Mouse (Mus musculus) small intestine, adult 2 months (tissue): ENCODE measurements at regions not wholly inside any gene's neighbourhood (a gene's known extent, or its start where the extent isn't known, plus 50 kb on each side); places are given as distances from the start of the nearest gene placed in this dataset.

Experiments used
- H3K27ac ChIP-seq: fragments of 200-500 bp; 2 replicates; pipeline ENCODE4 v1.5.1; 2012; ENCODE audit warnings: low read depth, low read length, control low read depth, inconsistent platforms; ENCODE audit not compliant: insufficient read depth
- H3K27me3 ChIP-seq: fragments of 200-500 bp; 2 replicates; pipeline ENCODE4 v1.6.1; 2012; ENCODE audit warnings: mild to moderate bottlenecking, moderate library complexity, low read length, inconsistent platforms; ENCODE audit not compliant: control insufficient read depth, insufficient read depth
- H3K36me3 ChIP-seq: fragments of 200-500 bp; 2 replicates; pipeline ENCODE4 v1.6.1; 2012; ENCODE audit warnings: mild to moderate bottlenecking, low read length, control low read depth, inconsistent platforms; ENCODE audit not compliant: control insufficient read depth, insufficient read depth
- H3K4me1 ChIP-seq: fragments of 200-500 bp; 2 replicates; pipeline ENCODE4 v1.6.1; 2012; ENCODE audit warnings: low read length, inconsistent platforms, mixed read lengths; ENCODE audit not compliant: control insufficient read depth, insufficient read depth, insufficient read length
- H3K4me3 ChIP-seq: fragments of 200-500 bp; 2 replicates; pipeline ENCODE4 v1.5.1; 2012; ENCODE audit warnings: low read depth, mild to moderate bottlenecking, control low read depth, inconsistent platforms, low read length, moderate library complexity
- CTCF ChIP-seq: fragments of 200-500 bp; IDR thresholded peaks from 2 replicates; pipeline ENCODE4 v1.5.1; 2012; ENCODE audit warnings: low read depth, mild to moderate bottlenecking, control low read depth, inconsistent platforms, low read length, moderate library complexity, mixed read lengths; ENCODE audit not compliant: insufficient replicate concordance, insufficient read length; ENCODE audit errors: extremely low read depth
- POLR2A ChIP-seq: fragments of 200-500 bp; IDR thresholded peaks from 2 replicates; pipeline ENCODE4 v1.6.1; 2012; ENCODE audit warnings: low read depth, mild to moderate bottlenecking, control low read depth, inconsistent platforms, low read length, moderate library complexity
- WGBS: fragments of 180-500 bp; shearing (Covaris S2); methylation state at CpG from one replicate; pipeline ENCODE4 v1.1.7; 2018; 5-methylcytosine and 5-hydroxymethylcytosine counted together

GRCm38 (mm10) chr9:17567784-17568518 is 724.0 kb upstream of the Chordc1 start:
- WGBS = 67% methylated on average over 3 of the region's 3 CpGs
- H3K27me3 ChIP-seq = no peaks in the 10 kb centered on the region
- TF ChIP-seq POLR2A (no peak), CTCF (no peak)
- no peak overlapping the region for H3K4me3 ChIP-seq
- H3K27ac ChIP-seq = no peak overlapping the region
- no peaks in the 10 kb centered on the region for H3K4me1 ChIP-seq
- no peaks in the 10 kb centered on the region for H3K36me3 ChIP-seq

GRCm38 (mm10) chr9:17587558-17587957 is 704.4 kb upstream of the Chordc1 start:
- Histone ChIP-seq H3K27me3 (no peaks in the 10 kb centered on the region), H3K4me3 (no peak overlapping the region), H3K27ac (no peak overlapping the region), H3K4me1 (no peaks in the 10 kb centered on the region), H3K36me3 (no peaks in the 10 kb centered on the region)
- 82% methylated on average over 2 of the region's 2 CpGs for WGBS
- TF ChIP-seq POLR2A (no peak), CTCF (no peak)

GRCm38 (mm10) chr9:17587968-17588550 is 703.9 kb upstream of the Chordc1 start:
- no peak overlapping the region for H3K27ac ChIP-seq
- TF ChIP-seq POLR2A (no peak), CTCF (no peak)
- no peaks in the 10 kb centered on the region for H3K36me3 ChIP-seq
- no peaks in the 10 kb centered on the region for H3K4me1 ChIP-seq
- 50% methylated on average over 2 of the region's 2 CpGs for WGBS
- H3K27me3 ChIP-seq = no peaks in the 10 kb centered on the region
- H3K4me3 ChIP-seq = no peak overlapping the region

DNA sequence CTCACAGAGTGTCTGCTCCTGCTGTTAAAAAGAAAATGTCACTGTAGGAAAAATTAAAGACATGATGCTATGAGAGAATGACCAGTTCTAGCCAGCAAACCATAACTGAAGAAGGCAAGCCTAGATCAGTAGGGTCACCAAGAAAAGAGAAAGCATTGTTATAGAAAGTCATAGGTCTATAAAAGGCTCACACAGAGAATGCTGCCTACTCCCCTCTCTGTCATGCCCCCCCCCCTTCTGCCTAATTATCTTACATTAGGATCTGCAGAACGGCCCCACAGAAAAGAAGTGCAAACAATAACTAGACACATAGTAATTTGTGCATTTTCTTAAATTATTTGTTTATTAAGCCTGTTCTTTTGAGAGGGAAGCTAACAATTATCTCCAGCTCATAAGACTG is 680.8 kb upstream of the Chordc1 start:
- Histone ChIP-seq H3K36me3 (no peaks in the 10 kb centered on the region), H3K4me1 (no peaks in the 10 kb centered on the region), H3K27ac (no peak overlapping the region), H3K4me3 (no peak overlapping the region), H3K27me3 (no peaks in the 10 kb centered on the region)
- WGBS = 42% methylated on average over 1 of the region's 1 CpGs
- TF ChIP-seq CTCF (no peak), POLR2A (no peak)

DNA sequence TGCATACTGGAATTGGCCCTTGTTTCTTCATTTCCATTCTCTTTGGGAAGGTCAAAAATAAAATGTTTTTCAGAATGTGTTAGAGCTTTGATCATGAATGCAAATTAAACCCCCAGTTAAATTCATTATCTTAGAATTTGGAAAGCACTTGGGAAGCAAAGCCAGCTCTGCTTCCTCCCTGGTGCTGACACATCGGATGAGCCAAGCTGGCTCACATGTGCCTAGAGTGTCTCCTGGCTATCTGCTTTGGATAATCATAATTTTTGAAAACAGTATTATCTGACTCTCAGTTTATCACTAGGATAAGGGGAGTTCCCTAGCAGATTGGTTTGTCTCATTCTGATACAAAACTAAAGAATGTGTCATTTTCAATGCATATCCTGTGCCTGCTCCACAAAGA is 649.4 kb upstream of the Chordc1 start:
- H3K4me3 ChIP-seq = no peak overlapping the region
- H3K4me1 ChIP-seq = no peaks in the 10 kb centered on the region
- no peaks in the 10 kb centered on the region for H3K36me3 ChIP-seq
- H3K27ac ChIP-seq = no peak overlapping the region
- H3K27me3 ChIP-seq = no peaks in the 10 kb centered on the region
- TF ChIP-seq CTCF = no peak
- TF ChIP-seq POLR2A = no peak
- WGBS = 90% methylated on average over 1 of the region's 1 CpGs

DNA sequence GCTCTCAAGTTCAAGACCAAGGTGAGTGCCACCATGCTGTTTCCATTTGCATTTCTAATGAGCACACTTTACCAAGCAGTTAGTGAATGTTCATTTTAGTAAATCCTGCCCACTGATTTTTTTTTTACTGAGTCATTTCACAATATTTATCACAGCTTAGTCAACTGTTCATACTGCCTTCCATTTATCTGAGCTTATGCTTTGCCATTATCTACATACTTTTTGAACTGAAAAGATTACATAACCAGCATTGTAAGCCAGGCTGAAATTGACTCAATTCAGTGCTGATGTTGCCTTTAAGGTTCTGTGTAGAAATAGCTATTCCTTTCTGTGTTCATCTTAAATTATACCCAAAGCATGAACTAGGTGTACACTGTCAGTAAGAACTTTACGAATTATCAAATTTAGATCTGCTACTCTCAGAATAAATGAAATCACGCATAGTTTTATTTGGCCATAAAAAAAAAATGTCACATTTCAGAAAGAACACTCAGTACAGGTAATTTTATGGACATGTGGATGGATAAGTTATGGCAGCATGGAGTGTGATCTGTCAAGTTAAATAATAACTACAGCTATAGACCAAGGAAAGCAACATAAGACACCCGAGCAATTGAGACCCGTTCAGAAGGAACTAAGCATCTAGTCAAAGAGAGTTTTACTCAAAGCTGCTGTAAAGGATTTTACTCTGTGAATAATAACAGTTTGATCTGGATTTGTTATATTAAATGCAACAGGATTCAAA is 645.9 kb upstream of the Chordc1 start:
- Histone ChIP-seq H3K4me3 (no peak overlapping the region), H3K36me3 (no peaks in the 10 kb centered on the region), H3K27ac (no peak overlapping the region), H3K27me3 (no peaks in the 10 kb centered on the region), H3K4me1 (no peaks in the 10 kb centered on the region)
- WGBS = 55% methylated on average over 4 of the region's 4 CpGs
- TF ChIP-seq POLR2A (no peak), CTCF (no peak)

DNA sequence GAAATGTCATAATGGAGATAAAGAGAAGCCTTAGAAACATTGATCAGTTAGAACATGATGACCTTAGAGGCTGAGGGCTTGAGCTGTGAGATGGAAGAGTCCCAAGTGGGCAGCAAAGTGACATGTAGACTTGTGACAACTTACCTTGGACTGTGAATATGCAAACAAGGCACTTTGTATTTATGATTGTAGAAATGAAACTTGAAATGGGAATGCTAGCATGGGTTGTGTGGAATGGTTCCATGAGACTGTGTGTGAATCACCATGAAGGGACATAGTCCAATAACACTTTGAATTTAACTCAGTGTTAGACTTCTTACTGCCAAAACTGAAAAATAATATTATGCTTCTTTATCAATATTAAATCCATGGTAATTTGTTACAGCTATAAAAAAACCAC is 638.1 kb upstream of the Chordc1 start:
- H3K27ac ChIP-seq = no peak overlapping the region
- TF ChIP-seq POLR2A (no peak), CTCF (no peak)
- no peaks in the 10 kb centered on the region for H3K4me1 ChIP-seq
- H3K36me3 ChIP-seq = no peaks in the 10 kb centered on the region
- H3K4me3 ChIP-seq = no peak overlapping the region
- no peaks in the 10 kb centered on the region for H3K27me3 ChIP-seq
